Mouse (Mus musculus) large intestine, adult 2 months (tissue): ENCODE data around the gene Hs3st3b1. TPM values are rescaled to one million over a fixed set of nuclear protein-coding genes. Genes with fewer than 3 reads are reported as not detected.

Source experiments
- DNase-seq: peaks from one replicate; pipeline ENCODE4 v3.0.0-alpha.2; 2012; ENCODE audit warnings: low read depth, low spot score
- WGBS: fragments of 180-500 bp; shearing (Covaris S2); methylation state at CpG from one replicate; pipeline ENCODE4 v1.1.7; 2018; 5-methylcytosine and 5-hydroxymethylcytosine counted together
- polyA plus RNA-seq: library from polyadenylated mRNA; depleted of rRNA; stranded (reverse); fragments of >200 nt; gene quantifications from 2 replicates; pipeline ENCODE4 v1.2.3, GENCODE M21; 2012

The Hs3st3b1 gene
- polyA plus RNA-seq, 1 experiment: 2.5 TPM

- no peak for DNase-seq
Measured at GRCm38 (mm10) chr11:63925161-63925582, 3.1 kb upstream of the Hs3st3b1 start.

GRCm38 (mm10) chr11:63924286-63924930, 2.3 kb upstream of the Hs3st3b1 start:
- WGBS: 31% methylated on average over 26 of the region's 26 CpGs
- DNase-seq: no peak

More at GRCm38 (mm10) chr11:63925161-63925582, 3.1 kb upstream of the Hs3st3b1 start:
- under 1% methylated on average over 31 of the region's 31 CpGs for WGBS

- 16% methylated on average over 29 of the region's 29 CpGs for WGBS
- no peak for DNase-seq
Measured at GRCm38 (mm10) chr11:63923386-63923785, 1.3 kb upstream of the Hs3st3b1 start.

GRCm38 (mm10) chr11:63921044-63921951, 792 bp downstream of the Hs3st3b1 start:
- no peak for DNase-seq
- under 1% methylated on average over 80 of the region's 80 CpGs for WGBS

- under 1% methylated on average over 33 of the region's 33 CpGs for WGBS
- no peak for DNase-seq
Measured at GRCm38 (mm10) chr11:63920531-63920930, 1.6 kb downstream of the Hs3st3b1 start.

GRCm38 (mm10) chr11:63919211-63920098, 2.6 kb downstream of the Hs3st3b1 start:
- DNase-seq: no peak
- 14% methylated on average over 52 of the region's 52 CpGs for WGBS

GRCm38 (mm10) chr11:63918321-63919105, 3.6 kb downstream of the Hs3st3b1 start:
- DNase-seq: no peak
- WGBS: 30% methylated on average over 17 of the region's 17 CpGs

- WGBS: 73% methylated on average over 6 of the region's 6 CpGs
- no peak for DNase-seq
Measured at GRCm38 (mm10) chr11:63917561-63917960, 4.5 kb downstream of the Hs3st3b1 start.

- DNase-seq: peak; percentile 75
- 8% methylated on average over 20 of the region's 20 CpGs for WGBS
Measured at GRCm38 (mm10) chr11:63914388-63914787, 7.7 kb downstream of the Hs3st3b1 start.

GRCm38 (mm10) chr11:63913936-63914335, 8.2 kb downstream of the Hs3st3b1 start:
- 22% methylated on average over 4 of the region's 4 CpGs for WGBS
- DNase-seq: no peak

GRCm38 (mm10) chr11:63911001-63911400, 11.1 kb downstream of the Hs3st3b1 start:
- WGBS: 68% methylated on average over 5 of the region's 5 CpGs
- DNase-seq: no peak

GRCm38 (mm10) chr11:63909961-63910360, 12.1 kb downstream of the Hs3st3b1 start:
- WGBS: 93% methylated on average over 4 of the region's 4 CpGs
- DNase-seq: no peak

- WGBS: 83% methylated on average over 4 of the region's 4 CpGs
- DNase-seq: no peak
Measured at GRCm38 (mm10) chr11:63908500-63908899, 13.6 kb downstream of the Hs3st3b1 start.

- WGBS: 81% methylated on average over 9 of the region's 9 CpGs
- DNase-seq: no peak
Measured at GRCm38 (mm10) chr11:63906552-63907353, 15.3 kb downstream of the Hs3st3b1 start.

- 46% methylated on average over 4 of the region's 4 CpGs for WGBS
- no peak for DNase-seq
Measured at GRCm38 (mm10) chr11:63904787-63905186, 17.3 kb downstream of the Hs3st3b1 start.

GRCm38 (mm10) chr11:63898509-63899168, 23.5 kb downstream of the Hs3st3b1 start:
- 77% methylated on average over 9 of the region's 9 CpGs for WGBS
- no peak for DNase-seq

- no peak for DNase-seq
- 90% methylated on average over 13 of the region's 13 CpGs for WGBS
Measured at GRCm38 (mm10) chr11:63897856-63898508, 24.1 kb downstream of the Hs3st3b1 start.
